11 mouse cellular contexts compared by ENCODE assay signal in the genomic region with DNA sequence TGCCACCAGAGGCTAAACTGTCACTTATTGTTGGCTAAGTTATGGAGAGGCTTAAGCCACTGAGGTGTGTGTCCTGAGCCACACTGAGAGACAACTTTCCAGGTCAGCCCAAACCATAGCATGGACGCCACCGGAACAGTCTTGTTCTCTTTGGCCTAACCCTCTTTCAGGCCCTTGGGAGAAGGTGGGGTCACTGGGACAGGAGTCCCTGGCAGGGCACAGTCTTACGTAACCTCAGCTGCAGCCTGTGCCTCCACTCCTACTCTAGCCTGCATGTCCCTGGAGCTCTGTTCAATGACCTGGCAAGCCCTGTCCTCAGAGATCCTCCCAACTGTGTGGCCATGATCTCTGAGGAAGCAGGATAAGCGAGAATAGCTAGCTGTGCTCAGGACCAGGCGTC. TPM values are rescaled to one million over a fixed set of nuclear protein-coding genes. Genes with fewer than 3 reads are reported as not detected.
DNase-seq lines count a peak whose midpoint lies in the region; ATAC-seq lines count a peak whose summit lies in the region.
"Had no signal": no experiment of that assay in that cellular context is flagged by ENCODE, and none has a peak within 500 bp of the region (broad histone marks: within the 10 kb centered on the region; RNA-seq: fewer than 3 reads in every experiment).

No protein-coding gene starts in this region.

- peak; percentile 88 for DNase-seq in kidney, adult 11 months
- DNase-seq in kidney, postnatal 4 days: no peak
- no peak for DNase-seq in layer of hippocampus, postnatal 10 days (ENCODE audit: low spot score in 2 of 2)
- DNase-seq in urinary bladder, adult 18-20 months (ENCODE audit: low spot score in 2 of 2): no peak

- WGBS in heart, embryonic 13.5 days: 84% methylated on average over 5 of the region's 5 CpGs
- 88% methylated on average over 5 of the region's 5 CpGs for WGBS in limb, embryonic 13.5 days

- H3K4me2 ChIP-seq in heart, embryonic 13.5 days: no peak overlapping the region
- no peak overlapping the region for H3K4me2 ChIP-seq in limb, embryonic 13.5 days (replicated peaks)
- H3K4me2 ChIP-seq: forebrain, embryonic 15.5 days; midbrain, embryonic 12.5 days had no signal

- no peaks in the 10 kb centered on the region for H3K27me3 ChIP-seq in heart, embryonic 13.5 days (replicated peaks)
- H3K27me3 ChIP-seq in limb, embryonic 13.5 days: no peaks in the 10 kb centered on the region
- H3K27me3 ChIP-seq: forebrain, embryonic 15.5 days; midbrain, embryonic 12.5 days had no signal

- H3K4me1 ChIP-seq in brown adipose tissue, adult 24 weeks (ENCODE audit: control insufficient read depth, insufficient read depth, insufficient read length, low read length): peaks cover 14% of the 10 kb centered on the region
- H3K4me1 ChIP-seq in heart, embryonic 13.5 days: peaks cover 93% of the 10 kb centered on the region
- H3K4me1 ChIP-seq in limb, embryonic 13.5 days: peaks cover 47% of the 10 kb centered on the region
- H3K4me1 ChIP-seq: midbrain, embryonic 12.5 days had no signal

- no peaks in the 10 kb centered on the region for H3K9me3 ChIP-seq in heart, embryonic 13.5 days
- no peaks in the 10 kb centered on the region for H3K9me3 ChIP-seq in limb, embryonic 13.5 days
- H3K9me3 ChIP-seq: forebrain, embryonic 15.5 days; midbrain, embryonic 12.5 days had no signal

- no peaks in the 10 kb centered on the region for H3K36me3 ChIP-seq in heart, embryonic 13.5 days
- H3K36me3 ChIP-seq in limb, embryonic 13.5 days: no peaks in the 10 kb centered on the region
- H3K36me3 ChIP-seq: forebrain, embryonic 15.5 days; midbrain, embryonic 12.5 days had no signal

- H3K27ac ChIP-seq in brown adipose tissue, adult 24 weeks (replicated peaks; ENCODE audit: low read depth, low read length): peak overlapping the region; percentile 85
- peak overlapping the region; percentile 93 for H3K27ac ChIP-seq in heart, embryonic 13.5 days (replicated peaks)
- no peak overlapping the region for H3K27ac ChIP-seq in limb, embryonic 13.5 days
- H3K27ac ChIP-seq: midbrain, embryonic 12.5 days had no signal

- H3K9ac ChIP-seq in heart, embryonic 13.5 days: no peak overlapping the region
- H3K9ac ChIP-seq in limb, embryonic 13.5 days: peak overlapping the region; percentile 31; the same call in 1 of the 2 replicates
- H3K9ac ChIP-seq: forebrain, embryonic 15.5 days; midbrain, embryonic 12.5 days had no signal

- no peak overlapping the region for H3K4me3 ChIP-seq in brown adipose tissue, adult 24 weeks (ENCODE audit: insufficient read depth, low read depth, low read length)
- H3K4me3 ChIP-seq in heart, embryonic 13.5 days: no peak overlapping the region
- no peak overlapping the region for H3K4me3 ChIP-seq in limb, embryonic 13.5 days
- H3K4me3 ChIP-seq: forebrain, embryonic 15.5 days; midbrain, embryonic 12.5 days had no signal

- ATAC-seq in heart, embryonic 13.5 days (ENCODE audit: extremely low read depth, insufficient number of reproducible peaks, low FRiP score, low TSS enrichment): no peak
- ATAC-seq in limb, embryonic 13.5 days (ENCODE audit: low FRiP score, low read depth): no peak
- no peak for ATAC-seq in frontal cortex, adult (ENCODE audit: low TSS enrichment)
- ATAC-seq: forebrain, embryonic 15.5 days; intestine, embryonic 16.5 days had no signal

RNA-seq across cellular contexts. Expression of a gene that starts 41.0 kb away (rescaled TPM):
- polyA plus RNA-seq in brown adipose tissue, adult 24 weeks (2012; ENCODE audit: insufficient read depth, insufficient read length, missing spikeins): 12.8 and 17.7 TPM in 2 replicates
- 17.3 and 18.2 TPM in 2 replicates for polyA plus RNA-seq in heart, embryonic 13.5 days (2015; fragmentation: Nextera tagmentation; extraction: Ambion mirVana)
- 8.6 and 10.2 TPM in 2 replicates for polyA plus RNA-seq in limb, embryonic 13.5 days (2015; fragmentation: Nextera tagmentation; extraction: Ambion mirVana)
- total RNA-seq in layer of hippocampus, postnatal 10 days (2021): 10 to 100 TPM; 10.0 to 11.2 TPM

RNA-seq across cellular contexts. Expression of a gene that starts 42.1 kb away (rescaled TPM):
- not detected in 2 replicates for polyA plus RNA-seq in brown adipose tissue, adult 24 weeks (2012; ENCODE audit: insufficient read depth, insufficient read length, missing spikeins)
- polyA plus RNA-seq in heart, embryonic 13.5 days (2015; fragmentation: Nextera tagmentation; extraction: Ambion mirVana): 0.55 and 0.88 TPM in 2 replicates
- 1.2 and 1.3 TPM in 2 replicates for polyA plus RNA-seq in limb, embryonic 13.5 days (2015; fragmentation: Nextera tagmentation; extraction: Ambion mirVana)
- under 1 TPM; 0.20 to 0.50 TPM for total RNA-seq in layer of hippocampus, postnatal 10 days (2021)
- polyA plus RNA-seq: forebrain, embryonic 15.5 days had no signal
